Mouse (Mus musculus): ENCODE data around the gene Nxf1.

- 0 out of 2 replicates have a peak, but pooled peaks have one; percentile 17 for TF ChIP-seq CTCF (IDR thresholded peaks at IDR 0.05; ENCODE audit: borderline replicate concordance, control insufficient read depth, extremely low read depth, insufficient read depth, low read length, poor library complexity)
- no peak for TF ChIP-seq POLR2A (IDR thresholded peaks at IDR 0.05; ENCODE audit: control insufficient read depth, extremely low read depth, insufficient read depth, low read length, poor library complexity)
These were observed 61.5 kb downstream of the Nxf1 start for GRCm38 (mm10) chr19:8818301-8818798.
